Mouse (Mus musculus): Measurements from ENCODE around the gene Nudt22. TPM values are rescaled to one million over a fixed set of nuclear protein-coding genes. Genes with fewer than 3 reads are reported as not detected.

Gene Nudt22
- polyA plus RNA-seq, 1 experiment, result 7.7 TPM

DNA sequence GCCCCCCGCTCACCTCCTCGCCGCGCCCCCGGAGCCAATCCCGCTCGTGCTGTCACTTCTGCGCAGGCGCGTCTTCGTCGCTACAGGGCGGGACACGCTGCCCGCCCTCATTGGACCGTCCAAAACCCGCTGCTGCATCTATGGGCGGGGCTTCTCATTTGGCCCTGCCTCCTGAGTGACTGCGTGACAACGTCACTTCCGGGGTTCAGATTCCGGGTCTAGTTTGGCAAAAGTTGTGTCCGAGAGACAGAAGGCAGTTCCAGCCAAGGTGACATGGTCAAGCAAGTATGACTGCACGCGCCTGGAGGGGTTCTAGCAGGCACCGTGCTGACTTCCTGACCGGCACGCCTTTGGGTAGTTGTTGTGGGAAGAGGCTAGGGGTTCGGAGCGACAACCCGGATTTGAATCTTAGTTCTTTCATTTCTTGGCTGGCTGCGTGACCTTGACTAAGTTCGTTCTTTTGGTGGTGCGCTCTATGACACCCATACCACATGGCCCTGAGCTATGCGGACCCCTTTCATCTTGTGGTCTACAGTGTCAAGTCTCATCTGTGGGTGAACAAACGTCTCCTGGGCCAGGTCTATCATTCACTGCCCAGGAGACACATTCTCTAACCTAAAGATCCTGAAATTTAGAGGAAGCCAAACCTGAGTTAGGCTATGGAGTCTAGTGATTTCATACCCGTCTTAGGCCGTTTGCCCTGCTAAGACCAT is 15.4 kb downstream of the Nudt22 start, which contains the start of gene Fkbp2:
Fkbp2 (minus strand) TSS at position 121 of the 713 bp plus-strand sequence.
- peaks cover 26% of the 10 kb centered on the region for H3K36me3 ChIP-seq (ENCODE audit: control insufficient read depth, insufficient read depth, low read length, poor library complexity, severe bottlenecking)
- H3K27me3 ChIP-seq (ENCODE audit: control insufficient read depth, insufficient read depth, low read length, poor library complexity, severe bottlenecking), result no peaks in the 10 kb centered on the region
- peak within 1 kb of the TSS; percentile 59 for H3K9ac ChIP-seq (ENCODE audit: low read depth, poor library complexity, severe bottlenecking)
- TF ChIP-seq EP300 (IDR thresholded peaks at IDR 0.05; ENCODE audit: insufficient read depth, low read depth, low read length) (no peak), POLR2A (IDR thresholded peaks at IDR 0.05; ENCODE audit: insufficient read depth, low read length) (no peak), CTCF (IDR thresholded peaks at IDR 0.05; ENCODE audit: low read depth, low read length) (no peak)
- H3K9me3 ChIP-seq (replicated peaks; ENCODE audit: control insufficient read depth, insufficient read depth, low read length, poor library complexity, severe bottlenecking), result no peaks in the 10 kb centered on the region
- H3K4me3 ChIP-seq (ENCODE audit: low read depth, low read length), result peak within 1 kb of the TSS; percentile 85
- H3K4me1 ChIP-seq (ENCODE audit: control insufficient read depth, insufficient read depth, low read length), result no peaks in the 10 kb centered on the region
- H3K27ac ChIP-seq (ENCODE audit: insufficient read depth, low read length), result peak within 1 kb of the TSS; percentile 12; the same call in 1 of the 2 replicates

DNA sequence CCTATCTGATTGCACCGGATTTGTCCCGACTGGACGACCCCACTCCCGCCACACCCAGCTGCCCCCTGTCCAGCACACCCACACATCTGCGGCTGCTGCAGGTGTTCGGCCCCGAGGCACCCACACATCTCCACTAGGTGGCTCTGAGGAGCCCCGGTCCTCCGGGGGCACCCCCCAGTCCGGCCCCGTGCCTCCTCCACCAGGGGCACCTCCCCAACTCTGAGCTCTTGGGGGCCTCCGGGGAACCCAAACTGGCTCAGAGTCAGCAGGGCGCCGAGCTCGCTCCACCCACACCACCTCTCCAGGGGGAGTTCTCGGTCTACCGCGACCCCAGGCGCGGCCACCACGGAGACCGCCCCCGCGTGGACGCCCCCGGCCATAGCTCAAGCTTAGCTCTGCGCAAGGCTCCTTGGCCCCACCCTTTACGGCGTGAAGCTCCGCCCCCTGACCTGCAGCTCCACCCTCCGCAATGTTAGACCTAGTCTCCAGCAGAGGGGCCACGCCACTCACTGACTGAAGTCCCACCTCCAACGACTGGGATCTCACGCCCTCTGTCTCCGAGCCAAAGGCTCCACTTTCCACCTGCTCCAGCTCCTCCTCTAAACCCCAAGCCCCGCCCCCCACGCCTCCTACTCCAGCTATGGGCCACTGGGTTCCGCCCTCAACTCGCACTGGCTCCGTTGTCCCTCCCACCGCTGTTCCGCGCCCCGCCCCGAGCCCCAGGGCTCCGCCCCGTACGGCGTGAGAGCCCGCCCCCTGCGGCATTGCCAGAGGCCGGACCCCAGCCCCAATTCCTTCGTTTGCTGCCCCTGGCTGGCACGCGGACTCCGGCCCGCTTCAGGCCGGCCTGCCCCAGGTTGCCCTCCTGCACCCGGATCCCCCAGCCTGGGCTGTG is 16.2 kb downstream of the Nudt22 start:
- peaks cover 24% of the 10 kb centered on the region for H3K36me3 ChIP-seq (ENCODE audit: control insufficient read depth, insufficient read depth, low read length, poor library complexity, severe bottlenecking)
- no peaks in the 10 kb centered on the region for H3K27me3 ChIP-seq (ENCODE audit: control insufficient read depth, insufficient read depth, low read length, poor library complexity, severe bottlenecking)
- H3K9me3 ChIP-seq (replicated peaks; ENCODE audit: control insufficient read depth, insufficient read depth, low read length, poor library complexity, severe bottlenecking), result no peaks in the 10 kb centered on the region
- peak; percentile 52 for TF ChIP-seq CTCF (IDR thresholded peaks at IDR 0.05; ENCODE audit: low read depth, low read length)
- no peak for TF ChIP-seq POLR2A (IDR thresholded peaks at IDR 0.05; ENCODE audit: insufficient read depth, low read length)
- no peak overlapping the region for H3K27ac ChIP-seq (ENCODE audit: insufficient read depth, low read length)
- peak overlapping the region; percentile 59 for H3K9ac ChIP-seq (ENCODE audit: low read depth, poor library complexity, severe bottlenecking)
- H3K4me1 ChIP-seq (ENCODE audit: control insufficient read depth, insufficient read depth, low read length), result no peaks in the 10 kb centered on the region
- peak overlapping the region; percentile 65 for H3K4me3 ChIP-seq (ENCODE audit: low read depth, low read length)

DNA sequence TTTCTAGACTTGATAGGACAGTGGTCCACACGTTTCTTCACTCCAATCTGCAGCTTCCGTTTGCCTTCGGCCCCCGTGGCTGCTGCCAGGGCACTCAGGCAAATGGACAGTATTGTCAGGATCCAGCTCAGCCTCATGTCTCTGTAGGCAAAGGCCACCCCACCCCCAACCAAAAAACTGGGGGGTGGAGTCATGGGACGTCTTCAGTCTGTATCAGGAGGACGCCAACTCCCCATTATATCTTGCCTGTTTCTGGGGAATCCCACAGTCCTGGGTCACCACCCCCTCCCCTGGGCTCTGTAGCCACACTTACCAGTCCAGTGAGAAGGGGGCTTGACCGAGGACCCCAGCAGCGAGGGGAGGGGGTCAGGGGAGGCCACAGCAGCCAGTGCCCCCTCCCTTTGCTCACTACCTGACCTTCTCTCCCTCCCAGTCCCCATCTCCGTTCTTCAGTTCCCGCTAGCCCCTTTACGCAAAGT is 16.9 kb downstream of the Nudt22 start:
- Histone ChIP-seq H3K36me3 (ENCODE audit: control insufficient read depth, insufficient read depth, low read length, poor library complexity, severe bottlenecking) (peaks cover 23% of the 10 kb centered on the region), H3K27ac (ENCODE audit: insufficient read depth, low read length) (no peak overlapping the region), H3K9me3 (replicated peaks; ENCODE audit: control insufficient read depth, insufficient read depth, low read length, poor library complexity, severe bottlenecking) (no peaks in the 10 kb centered on the region), H3K4me3 (ENCODE audit: low read depth, low read length) (peak overlapping the region; percentile 64), H3K27me3 (ENCODE audit: control insufficient read depth, insufficient read depth, low read length, poor library complexity, severe bottlenecking) (no peaks in the 10 kb centered on the region), H3K9ac (ENCODE audit: low read depth, poor library complexity, severe bottlenecking) (peak overlapping the region; percentile 47), H3K4me1 (ENCODE audit: control insufficient read depth, insufficient read depth, low read length) (no peaks in the 10 kb centered on the region)
- no peak for TF ChIP-seq EP300 (IDR thresholded peaks at IDR 0.05; ENCODE audit: insufficient read depth, low read depth, low read length)
- no peak for TF ChIP-seq POLR2A (IDR thresholded peaks at IDR 0.05; ENCODE audit: insufficient read depth, low read length)
- TF ChIP-seq CTCF (IDR thresholded peaks at IDR 0.05; ENCODE audit: low read depth, low read length), result no peak

DNA sequence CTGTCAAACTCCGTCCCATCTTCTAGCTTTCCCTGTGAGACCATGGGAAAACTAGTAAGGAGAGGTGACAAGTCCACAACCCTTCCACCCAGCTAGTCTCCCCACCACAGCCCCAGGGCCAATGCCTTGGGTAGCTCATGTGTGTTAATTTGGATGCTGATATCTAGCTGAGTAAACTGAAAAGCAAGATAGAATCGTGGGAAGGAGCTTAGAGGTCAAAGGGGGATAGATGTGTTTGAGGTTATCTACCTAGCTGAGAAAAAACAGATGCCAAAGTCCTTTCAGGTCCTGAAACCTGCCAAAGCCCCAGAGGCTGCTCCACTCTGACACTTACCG is 17.3 kb downstream of the Nudt22 start:
- peaks cover 23% of the 10 kb centered on the region for H3K36me3 ChIP-seq (ENCODE audit: control insufficient read depth, insufficient read depth, low read length, poor library complexity, severe bottlenecking)
- no peaks in the 10 kb centered on the region for H3K27me3 ChIP-seq (ENCODE audit: control insufficient read depth, insufficient read depth, low read length, poor library complexity, severe bottlenecking)
- TF ChIP-seq EP300 (IDR thresholded peaks at IDR 0.05; ENCODE audit: insufficient read depth, low read depth, low read length), result no peak
- TF ChIP-seq CTCF (IDR thresholded peaks at IDR 0.05; ENCODE audit: low read depth, low read length), result no peak
- TF ChIP-seq POLR2A (IDR thresholded peaks at IDR 0.05; ENCODE audit: insufficient read depth, low read length), result no peak
- peak overlapping the region; percentile 47; the same call in 1 of the 2 replicates for H3K9ac ChIP-seq (ENCODE audit: low read depth, poor library complexity, severe bottlenecking)
- H3K4me3 ChIP-seq (ENCODE audit: low read depth, low read length), result peak overlapping the region; percentile 64
- H3K9me3 ChIP-seq (replicated peaks; ENCODE audit: control insufficient read depth, insufficient read depth, low read length, poor library complexity, severe bottlenecking), result no peaks in the 10 kb centered on the region
- no peaks in the 10 kb centered on the region for H3K4me1 ChIP-seq (ENCODE audit: control insufficient read depth, insufficient read depth, low read length)
- no peak overlapping the region for H3K27ac ChIP-seq (ENCODE audit: insufficient read depth, low read length)

DNA sequence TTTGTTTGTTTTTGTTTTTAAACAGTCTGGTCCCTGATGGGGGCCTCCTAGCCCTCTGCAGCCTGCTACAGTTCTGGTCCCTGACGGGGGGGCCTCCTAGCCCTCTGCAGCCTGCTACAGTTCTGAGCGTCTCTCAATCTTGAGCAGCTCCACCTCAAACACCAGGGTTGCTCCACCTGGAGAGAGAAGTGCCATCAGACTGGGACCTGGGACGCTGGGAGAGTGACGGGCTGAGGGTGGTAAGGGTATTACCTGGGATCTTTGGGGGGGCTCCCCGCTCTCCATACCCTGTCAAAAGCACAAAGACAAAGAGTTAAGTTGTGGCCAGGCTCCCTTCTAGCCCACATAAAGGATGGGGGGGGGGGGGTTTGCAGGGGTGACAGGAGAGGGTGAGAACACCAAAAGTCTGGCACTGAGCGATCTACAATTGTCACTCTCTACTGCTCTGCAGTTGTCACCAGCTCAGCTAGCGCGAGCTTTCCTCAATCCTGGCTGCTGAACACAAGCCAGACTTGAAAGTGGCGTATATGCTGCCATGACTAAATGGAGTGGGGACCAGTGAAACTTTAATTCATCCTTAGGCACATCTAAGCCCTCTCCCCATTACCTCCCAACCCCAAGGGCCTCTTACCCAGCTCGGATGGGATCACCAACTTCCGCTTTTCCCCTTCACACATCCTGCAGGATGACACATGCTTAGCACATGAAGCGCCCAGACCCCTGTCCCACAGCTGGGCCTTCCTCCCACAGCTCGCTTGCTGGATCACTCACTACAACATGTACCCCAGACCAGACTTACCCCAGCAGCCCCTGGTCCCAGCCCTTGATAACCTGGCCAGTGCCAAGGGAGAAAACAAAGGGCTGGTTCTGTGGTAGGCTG is 17.9 kb downstream of the Nudt22 start:
- H3K27me3 ChIP-seq (ENCODE audit: control insufficient read depth, insufficient read depth, low read length, poor library complexity, severe bottlenecking), result no peaks in the 10 kb centered on the region
- peaks cover 23% of the 10 kb centered on the region for H3K36me3 ChIP-seq (ENCODE audit: control insufficient read depth, insufficient read depth, low read length, poor library complexity, severe bottlenecking)
- H3K4me3 ChIP-seq (ENCODE audit: low read depth, low read length), result no peak overlapping the region
- TF ChIP-seq CTCF (IDR thresholded peaks at IDR 0.05; ENCODE audit: low read depth, low read length) (no peak), POLR2A (IDR thresholded peaks at IDR 0.05; ENCODE audit: insufficient read depth, low read length) (no peak), EP300 (IDR thresholded peaks at IDR 0.05; ENCODE audit: insufficient read depth, low read depth, low read length) (no peak)
- 0 out of 2 replicates have a peak overlapping the region, but pooled peaks have one; percentile 47 for H3K9ac ChIP-seq (ENCODE audit: low read depth, poor library complexity, severe bottlenecking)
- no peaks in the 10 kb centered on the region for H3K9me3 ChIP-seq (replicated peaks; ENCODE audit: control insufficient read depth, insufficient read depth, low read length, poor library complexity, severe bottlenecking)
- H3K4me1 ChIP-seq (ENCODE audit: control insufficient read depth, insufficient read depth, low read length), result no peaks in the 10 kb centered on the region
- H3K27ac ChIP-seq (ENCODE audit: insufficient read depth, low read length), result no peak overlapping the region
